Mouse (Mus musculus) G1E (cell line): Measurements from ENCODE around the gene Ech1.

Experiments used
- CTCF ChIP-seq: IDR thresholded peaks from 2 replicates; pipeline ENCODE4 v1.5.1; 2012; ENCODE audit warnings: low read depth, low read length, inconsistent platforms, mixed read lengths
- POLR2AphosphoS5 ChIP-seq: IDR thresholded peaks from 2 replicates; pipeline ENCODE4 v1.6.1; 2012; ENCODE audit warnings: low read depth, low read length, inconsistent platforms; ENCODE audit not compliant: insufficient replicate concordance
- TAL1 ChIP-seq: conservative IDR thresholded peaks from 2 replicates; pipeline ENCODE4 v1.6.1; 2012; ENCODE audit warnings: low read depth, low read length, inconsistent platforms, mixed read lengths

DNA sequence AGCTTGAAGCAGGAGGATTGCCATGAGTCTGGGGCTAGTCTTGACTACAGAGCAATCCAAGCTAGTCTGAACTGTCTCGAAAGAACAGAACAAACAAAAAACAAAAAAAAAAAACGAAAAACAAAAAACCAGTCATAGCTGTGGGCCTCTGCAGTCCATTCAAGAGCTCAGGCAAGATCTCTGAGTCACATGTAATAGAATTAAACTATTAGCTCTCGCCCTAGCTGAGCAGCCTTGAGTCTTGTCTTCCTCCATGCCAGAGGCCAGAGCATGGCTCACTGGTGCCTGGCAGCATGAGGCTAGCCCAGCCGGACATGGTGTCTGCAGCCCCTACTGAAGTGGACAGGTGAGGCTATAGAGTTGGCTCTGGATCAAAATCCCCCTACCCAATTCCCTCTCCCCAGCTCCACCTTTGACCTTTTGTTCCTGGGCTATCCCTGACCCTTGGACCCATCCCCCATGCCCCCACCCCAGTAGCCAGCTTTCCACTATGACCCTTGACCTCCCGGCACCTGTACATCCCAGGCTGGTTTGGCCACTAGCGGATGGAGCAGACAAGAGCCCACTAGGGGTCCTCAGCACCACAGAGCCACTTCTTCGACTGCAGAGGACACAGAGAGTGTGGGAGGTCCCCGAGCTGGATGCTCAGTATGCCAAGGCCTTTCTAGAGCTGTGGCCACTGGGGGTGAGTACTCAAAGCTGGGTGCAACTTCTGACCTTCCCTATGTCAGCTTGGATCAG, 34.8 kb upstream of the Ech1 start:
- TF ChIP-seq CTCF (no peak), TAL1 (no peak), POLR2AphosphoS5 (no peak)
